Mouse (Mus musculus) embryonic facial prominence, embryonic 15.5 days (tissue): ENCODE measurements around the gene Ceacam20. TPM values are rescaled to one million over a fixed set of nuclear protein-coding genes. Genes with fewer than 3 reads are reported as not detected.
"Not testable (repeated sequence)": the region's sequence is repeated elsewhere in the genome, so short reads cannot be mapped to it uniquely, and the experiment has no call there.

Experiments
- ATAC-seq: fragments of 200-750 bp; cut with Nextera tagmentation; 2 replicates; pipeline ENCODE4 v1.8.0; 2017; ENCODE audit warnings: low read depth, moderate TSS enrichment; ENCODE audit not compliant: insufficient number of reproducible peaks, low FRiP score, low TSS enrichment
- H3K27ac ChIP-seq: fragments of 300-500 bp; sonication (generic); replicated peaks from 2 replicates; pipeline ENCODE4 v1.5.1; 2015; ENCODE audit warnings: mild to moderate bottlenecking, inconsistent platforms
- H3K27me3 ChIP-seq: fragments of 300-500 bp; sonication (generic); 2 replicates; pipeline ENCODE4 v1.6.1; 2015; ENCODE audit warnings: inconsistent platforms
- H3K36me3 ChIP-seq: fragments of 300-500 bp; sonication (generic); 2 replicates; pipeline ENCODE4 v1.6.1; 2015; ENCODE audit warnings: mild to moderate bottlenecking, inconsistent platforms
- H3K4me1 ChIP-seq: fragments of 300-500 bp; sonication (generic); 2 replicates; pipeline ENCODE4 v1.6.1; 2015; ENCODE audit warnings: inconsistent platforms
- H3K4me2 ChIP-seq: fragments of 300-500 bp; sonication (generic); replicated peaks from 2 replicates; pipeline ENCODE4 v1.6.1; 2015; ENCODE audit warnings: mild to moderate bottlenecking, inconsistent platforms
- H3K4me3 ChIP-seq: fragments of 300-500 bp; sonication (generic); replicated peaks from 2 replicates; pipeline ENCODE4 v1.5.1; 2015; ENCODE audit warnings: mild to moderate bottlenecking, inconsistent platforms
- H3K9ac ChIP-seq: fragments of 300-500 bp; sonication (generic); 2 replicates; pipeline ENCODE4 v1.6.1; 2015; ENCODE audit warnings: inconsistent platforms
- H3K9me3 ChIP-seq: fragments of 300-500 bp; sonication (generic); replicated peaks from 2 replicates; pipeline ENCODE4 v1.6.1; 2016; ENCODE audit warnings: inconsistent platforms
- WGBS: fragments of 180-500 bp; shearing (Covaris S2); methylation state at CpG from one replicate; pipeline ENCODE4 v1.1.7; 2015; 5-methylcytosine and 5-hydroxymethylcytosine counted together
- polyA plus RNA-seq: library from polyadenylated mRNA; unstranded; fragments of >200 nt; fragmentation: Nextera tagmentation; extraction: Ambion mirVana; gene quantifications from 2 replicates; pipeline ENCODE4 v1.2.1, GENCODE M21; 2015

Gene Ceacam20
- polyA plus RNA-seq, 1 experiment from 2014 or later, result not detected

- H3K36me3 ChIP-seq, H3K9me3 ChIP-seq, ATAC-seq, H3K4me2 ChIP-seq, H3K27ac ChIP-seq, H3K27me3 ChIP-seq, H3K4me1 ChIP-seq, H3K4me3 ChIP-seq, H3K9ac ChIP-seq: not testable (repeated sequence)
- WGBS, result 63% methylated on average over 3 of the region's 3 CpGs
Observed at GRCm38 (mm10) chr7:19996721-19997120, 31.5 kb downstream of the Ceacam20 start.

DNA sequence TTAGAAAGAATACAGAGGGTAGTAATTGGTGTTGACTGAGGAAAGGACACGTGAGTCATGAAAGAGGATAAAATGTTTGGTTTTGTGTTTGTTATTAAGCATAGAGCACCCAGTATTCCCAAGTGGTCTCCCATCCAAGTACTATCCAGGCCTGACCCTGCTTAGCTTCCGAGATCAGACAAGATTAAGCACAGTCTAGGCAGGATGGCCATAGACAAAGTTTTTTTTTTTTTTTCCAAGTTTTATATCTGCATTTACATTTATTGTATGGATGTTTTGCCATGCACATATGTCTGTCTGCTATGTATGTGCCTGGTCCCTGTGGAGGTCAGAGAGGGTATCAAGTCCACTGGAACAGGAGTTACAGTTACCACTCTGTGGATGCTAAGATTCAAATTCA, 44.8 kb downstream of the Ceacam20 start:
- Histone ChIP-seq H3K9me3 (no peaks in the 10 kb centered on the region), H3K4me2 (no peak overlapping the region), H3K27me3 (no peaks in the 10 kb centered on the region), H3K9ac (no peak overlapping the region), H3K4me1 (no peaks in the 10 kb centered on the region), H3K27ac (no peak overlapping the region), H3K36me3 (no peaks in the 10 kb centered on the region), H3K4me3 (no peak overlapping the region)
- ATAC-seq, result no peak
- WGBS, result 73% methylated on average over 2 of the region's 2 CpGs

Other genes starting within 250 kb of the Ceacam20 start
- 146 and 148 TPM in 2 replicates for gene Tomm40, start 250.0 kb upstream of the Ceacam20 start, polyA plus RNA-seq
- 79.6 and 86.6 TPM in 2 replicates for gene Nectin2, start 214.9 kb upstream of the Ceacam20 start, polyA plus RNA-seq
- 158 and 163 TPM in 2 replicates for gene Bcam, start 194.4 kb upstream of the Ceacam20 start, polyA plus RNA-seq
- gene Cblc, start 168.6 kb upstream of the Ceacam20 start, polyA plus RNA-seq, result 13.2 and 17.2 TPM in 2 replicates
- 4.7 and 6.9 TPM in 2 replicates for gene Bcl3, start 142.6 kb upstream of the Ceacam20 start, polyA plus RNA-seq
- 0.59 TPM in 1 of 2 replicates, not detected in the other for gene Gm19345, start 113.4 kb upstream of the Ceacam20 start, polyA plus RNA-seq
- gene Ceacam16, start 104.1 kb upstream of the Ceacam20 start, polyA plus RNA-seq, result not detected in 2 replicates
- gene Ceacam19, start 77.4 kb upstream of the Ceacam20 start, polyA plus RNA-seq, result 4.1 and 5.5 TPM in 2 replicates
- 13.2 and 14.1 TPM in 2 replicates for gene Pvr, start 44.3 kb upstream of the Ceacam20 start, polyA plus RNA-seq
- 0.11 TPM in 1 of 2 replicates, not detected in the other for gene Igsf23, start 14.7 kb upstream of the Ceacam20 start, polyA plus RNA-seq
- not detected in 2 replicates for gene Nlrp9b, start 26.1 kb downstream of the Ceacam20 start, polyA plus RNA-seq
- gene Vmn1r91, start 134.3 kb downstream of the Ceacam20 start, polyA plus RNA-seq, result not detected in 2 replicates
- gene Gm16442, start 157.2 kb downstream of the Ceacam20 start, polyA plus RNA-seq, result not detected in 2 replicates
- gene Vmn1r93, start 173.7 kb downstream of the Ceacam20 start, polyA plus RNA-seq, result not detected in 2 replicates
- not detected in 2 replicates for gene Vmn1r94, start 203.0 kb downstream of the Ceacam20 start, polyA plus RNA-seq
- not detected in 2 replicates for gene Vmn1r95, start 228.3 kb downstream of the Ceacam20 start, polyA plus RNA-seq
- gene Gm6164, start 240.2 kb downstream of the Ceacam20 start, polyA plus RNA-seq, result not detected in 2 replicates